Mouse (Mus musculus) embryonic facial prominence, embryonic 12.5 days (tissue): ENCODE measurements around the gene Wdr66. TPM values are rescaled to one million over a fixed set of nuclear protein-coding genes. Genes with fewer than 3 reads are reported as not detected.

Experiments used
- ATAC-seq: fragments of 200-750 bp; cut with Nextera tagmentation; 2 replicates; pipeline ENCODE4 v1.8.0; 2017; ENCODE audit not compliant: insufficient number of reproducible peaks, insufficient read depth, low FRiP score, low TSS enrichment
- H3K27ac ChIP-seq: fragments of 300-500 bp; sonication (generic); 2 replicates; pipeline ENCODE4 v1.5.1; 2016; ENCODE audit warnings: mild to moderate bottlenecking
- H3K27me3 ChIP-seq: fragments of 300-500 bp; sonication (generic); 2 replicates; pipeline ENCODE4 v1.6.1; 2016; ENCODE audit warnings: mild to moderate bottlenecking, moderate library complexity
- H3K36me3 ChIP-seq: fragments of 300-500 bp; sonication (generic); 2 replicates; pipeline ENCODE4 v1.6.1; 2016; ENCODE audit warnings: mild to moderate bottlenecking
- H3K4me1 ChIP-seq: fragments of 300-500 bp; sonication (generic); 2 replicates; pipeline ENCODE4 v1.6.1; 2016
- H3K4me2 ChIP-seq: fragments of 300-500 bp; sonication (generic); replicated peaks from 2 replicates; pipeline ENCODE4 v1.6.1; 2016; ENCODE audit warnings: mild to moderate bottlenecking, moderate library complexity
- H3K4me3 ChIP-seq: fragments of 300-500 bp; sonication (generic); 2 replicates; pipeline ENCODE4 v1.5.1; 2016; ENCODE audit warnings: mild to moderate bottlenecking
- H3K9ac ChIP-seq: fragments of 300-500 bp; sonication (generic); 2 replicates; pipeline ENCODE4 v1.6.1; 2016; ENCODE audit warnings: mild to moderate bottlenecking, moderate library complexity
- H3K9me3 ChIP-seq: fragments of 300-500 bp; sonication (generic); 2 replicates; pipeline ENCODE4 v1.6.1; 2016; ENCODE audit warnings: mild to moderate bottlenecking, moderate library complexity
- WGBS: fragments of 180-500 bp; shearing (Covaris S2); methylation state at CpG from one replicate; pipeline ENCODE4 v1.1.7; 2016; 5-methylcytosine and 5-hydroxymethylcytosine counted together
- polyA plus RNA-seq: library from polyadenylated mRNA; unstranded; fragments of >200 nt; fragmentation: Nextera tagmentation; extraction: Ambion mirVana; gene quantifications from 2 replicates; pipeline ENCODE4 v1.2.1, GENCODE M21; 2016

Wdr66 gene
- polyA plus RNA-seq, 1 experiment from 2014 or later = 5.6 TPM

- H3K4me2 ChIP-seq = no peak overlapping the region
- peaks cover 53% of the 10 kb centered on the region for H3K36me3 ChIP-seq
- no peak overlapping the region for H3K9ac ChIP-seq
- H3K27ac ChIP-seq = peak overlapping the region; percentile 20; the same call in 1 of the 2 replicates
- no peak overlapping the region for H3K4me3 ChIP-seq
- 56% methylated on average over 2 of the region's 2 CpGs for WGBS
- peaks cover 11% of the 10 kb centered on the region; the same call in 1 of the 2 replicates for H3K4me1 ChIP-seq
- ATAC-seq = peak; percentile 36; the same call in 1 of the 2 replicates
- no peaks in the 10 kb centered on the region for H3K9me3 ChIP-seq
- no peaks in the 10 kb centered on the region for H3K27me3 ChIP-seq
Observed at GRCm38 (mm10) chr5:123235731-123236130, 16.2 kb upstream of the Wdr66 start.

GRCm38 (mm10) chr5:123236426-123236825, 15.5 kb upstream of the Wdr66 start:
- H3K27ac ChIP-seq = 0 out of 2 replicates have a peak overlapping the region, but pooled peaks have one; percentile 41
- H3K9me3 ChIP-seq = no peaks in the 10 kb centered on the region
- WGBS = 90% methylated on average over 9 of the region's 9 CpGs
- no peak overlapping the region for H3K4me2 ChIP-seq
- peaks cover 11% of the 10 kb centered on the region; the same call in 1 of the 2 replicates for H3K4me1 ChIP-seq
- ATAC-seq = no peak
- H3K27me3 ChIP-seq = no peaks in the 10 kb centered on the region
- H3K36me3 ChIP-seq = peaks cover 58% of the 10 kb centered on the region
- no peak overlapping the region for H3K9ac ChIP-seq
- H3K4me3 ChIP-seq = no peak overlapping the region

GRCm38 (mm10) chr5:123239501-123239900, 12.4 kb upstream of the Wdr66 start:
- Histone ChIP-seq H3K4me1 (peaks cover 11% of the 10 kb centered on the region; the same call in 1 of the 2 replicates), H3K9ac (no peak overlapping the region), H3K27me3 (no peaks in the 10 kb centered on the region), H3K4me3 (no peak overlapping the region), H3K9me3 (no peaks in the 10 kb centered on the region), H3K36me3 (peaks cover 74% of the 10 kb centered on the region), H3K27ac (no peak overlapping the region), H3K4me2 (no peak overlapping the region)
- no peak for ATAC-seq
- WGBS = 92% methylated on average over 11 of the region's 11 CpGs

GRCm38 (mm10) chr5:123245518-123245917, 6.4 kb upstream of the Wdr66 start:
- Histone ChIP-seq H3K9me3 (no peaks in the 10 kb centered on the region), H3K36me3 (peaks cover 42% of the 10 kb centered on the region), H3K27ac (no peak overlapping the region), H3K27me3 (no peaks in the 10 kb centered on the region), H3K4me3 (no peak overlapping the region), H3K4me2 (no peak overlapping the region), H3K9ac (no peak overlapping the region), H3K4me1 (no peaks in the 10 kb centered on the region)
- 22% methylated on average over 4 of the region's 4 CpGs for WGBS
- no peak for ATAC-seq

- no peak overlapping the region for H3K9ac ChIP-seq
- H3K9me3 ChIP-seq = no peaks in the 10 kb centered on the region
- 0 out of 2 replicates have a peak, but pooled peaks cover 5% of the 10 kb centered on the region for H3K27me3 ChIP-seq
- no peak overlapping the region for H3K27ac ChIP-seq
- H3K4me1 ChIP-seq = 0 out of 2 replicates have a peak, but pooled peaks cover 4% of the 10 kb centered on the region
- no peak overlapping the region for H3K4me2 ChIP-seq
- ATAC-seq = no peak
- peaks cover 10% of the 10 kb centered on the region; the same call in 1 of the 2 replicates for H3K36me3 ChIP-seq
- WGBS = 76% methylated on average over 8 of the region's 8 CpGs
- H3K4me3 ChIP-seq = no peak overlapping the region
Observed at GRCm38 (mm10) chr5:123251390-123251789, 512 bp upstream of the Wdr66 start.

- Histone ChIP-seq H3K4me3 (peak overlapping the region; percentile 23), H3K4me2 (peak overlapping the region; percentile 44), H3K4me1 (peaks cover 11% of the 10 kb centered on the region; the same call in 1 of the 2 replicates), H3K9ac (peak overlapping the region; percentile 19; the same call in 1 of the 2 replicates), H3K9me3 (no peaks in the 10 kb centered on the region), H3K36me3 (no peaks in the 10 kb centered on the region), H3K27me3 (0 out of 2 replicates have a peak, but pooled peaks cover 5% of the 10 kb centered on the region), H3K27ac (peak overlapping the region; percentile 92)
- 19% methylated on average over 23 of the region's 23 CpGs for WGBS
- ATAC-seq = no peak
Observed at GRCm38 (mm10) chr5:123256841-123257755, 5.2 kb downstream of the Wdr66 start.

GRCm38 (mm10) chr5:123258990-123259389, 7.1 kb downstream of the Wdr66 start:
- 46% methylated on average over 5 of the region's 5 CpGs for WGBS
- Histone ChIP-seq H3K9ac (no peak overlapping the region), H3K36me3 (no peaks in the 10 kb centered on the region), H3K4me3 (no peak overlapping the region), H3K9me3 (no peaks in the 10 kb centered on the region), H3K4me2 (no peak overlapping the region), H3K27me3 (0 out of 2 replicates have a peak, but pooled peaks cover 2% of the 10 kb centered on the region), H3K27ac (no peak overlapping the region), H3K4me1 (peaks cover 10% of the 10 kb centered on the region; the same call in 1 of the 2 replicates)
- no peak for ATAC-seq

GRCm38 (mm10) chr5:123260698-123261097, 8.8 kb downstream of the Wdr66 start:
- peaks cover 10% of the 10 kb centered on the region; the same call in 1 of the 2 replicates for H3K4me1 ChIP-seq
- H3K36me3 ChIP-seq = no peaks in the 10 kb centered on the region
- no peaks in the 10 kb centered on the region for H3K9me3 ChIP-seq
- no peaks in the 10 kb centered on the region for H3K27me3 ChIP-seq
- no peak overlapping the region for H3K4me3 ChIP-seq
- no peak overlapping the region for H3K4me2 ChIP-seq
- 77% methylated on average over 8 of the region's 8 CpGs for WGBS
- no peak for ATAC-seq
- no peak overlapping the region for H3K9ac ChIP-seq
- H3K27ac ChIP-seq = no peak overlapping the region

GRCm38 (mm10) chr5:123266909-123267308, 15.0 kb downstream of the Wdr66 start:
- Histone ChIP-seq H3K36me3 (no peaks in the 10 kb centered on the region), H3K4me2 (no peak overlapping the region), H3K9ac (no peak overlapping the region), H3K9me3 (no peaks in the 10 kb centered on the region), H3K27ac (no peak overlapping the region), H3K4me1 (0 out of 2 replicates have a peak, but pooled peaks cover 6% of the 10 kb centered on the region), H3K4me3 (no peak overlapping the region), H3K27me3 (no peaks in the 10 kb centered on the region)
- ATAC-seq = no peak
- 82% methylated on average over 3 of the region's 3 CpGs for WGBS

- Histone ChIP-seq H3K27ac (peak overlapping the region; percentile 64), H3K4me3 (no peak overlapping the region), H3K27me3 (no peaks in the 10 kb centered on the region), H3K9me3 (no peaks in the 10 kb centered on the region), H3K9ac (no peak overlapping the region), H3K36me3 (no peaks in the 10 kb centered on the region), H3K4me1 (0 out of 2 replicates have a peak, but pooled peaks cover 6% of the 10 kb centered on the region), H3K4me2 (peak overlapping the region; percentile 30; the same call in 1 of the 2 replicates)
- WGBS = 39% methylated on average over 28 of the region's 28 CpGs
- no peak for ATAC-seq
Observed at GRCm38 (mm10) chr5:123268477-123269474, 16.9 kb downstream of the Wdr66 start.

- Histone ChIP-seq H3K36me3 (no peaks in the 10 kb centered on the region), H3K9me3 (no peaks in the 10 kb centered on the region), H3K9ac (no peak overlapping the region), H3K27me3 (no peaks in the 10 kb centered on the region), H3K4me2 (no peak overlapping the region), H3K4me3 (no peak overlapping the region), H3K27ac (no peak overlapping the region; the same call in 1 of the 2 replicates), H3K4me1 (0 out of 2 replicates have a peak, but pooled peaks cover 6% of the 10 kb centered on the region)
- 27% methylated on average over 11 of the region's 11 CpGs for WGBS
- ATAC-seq = no peak
Observed at GRCm38 (mm10) chr5:123270917-123271316, 19.0 kb downstream of the Wdr66 start.
